Mouse (Mus musculus) embryonic fibroblast, embryonic 13.5 days (primary cell): Measurements from ENCODE around the gene Lypd6. TPM values are rescaled to one million over a fixed set of nuclear protein-coding genes. Genes with fewer than 3 reads are reported as not detected.

Experiments
- H3K27ac ChIP-seq: 2 replicates; pipeline ENCODE4 v1.5.1; 2012; ENCODE audit warnings: low read length, control low read depth, inconsistent platforms; ENCODE audit not compliant: insufficient read depth
- H3K4me1 ChIP-seq: 2 replicates; pipeline ENCODE4 v1.6.1; 2011; ENCODE audit warnings: low read length; ENCODE audit not compliant: control insufficient read depth, insufficient read depth
- H3K4me3 ChIP-seq: 2 replicates; pipeline ENCODE4 v1.5.1; 2011; ENCODE audit warnings: mild to moderate bottlenecking, control low read depth, low read length; ENCODE audit not compliant: insufficient read depth
- CTCF ChIP-seq: IDR thresholded peaks from 2 replicates; pipeline ENCODE4 v1.5.1; 2011; ENCODE audit warnings: mild to moderate bottlenecking, control low read depth, low read length, moderate library complexity, borderline replicate concordance; ENCODE audit not compliant: insufficient read depth
- POLR2A ChIP-seq: IDR thresholded peaks from 2 replicates; pipeline ENCODE4 v1.6.1; 2011; ENCODE audit warnings: low read depth, mild to moderate bottlenecking, control low read depth, low read length, moderate library complexity
- polyA plus RNA-seq: library from polyadenylated mRNA; stranded (reverse); fragments of >200 nt; gene quantifications from 2 replicates; pipeline ENCODE4 v1.2.4, GENCODE M21; 2011; ENCODE audit warnings: low read depth; ENCODE audit not compliant: missing spikeins, insufficient read length

Lypd6 gene
- polyA plus RNA-seq, 1 experiment, result 2.2 TPM

- Histone ChIP-seq H3K4me3 (no peak overlapping the region), H3K4me1 (no peaks in the 10 kb centered on the region), H3K27ac (no peak overlapping the region)
- no peak for TF ChIP-seq POLR2A
- no peak for TF ChIP-seq CTCF
Measured at GRCm38 (mm10) chr2:50128322-50129277, 62.4 kb downstream of the Lypd6 start.

GRCm38 (mm10) chr2:50130674-50131073 is 64.4 kb downstream of the Lypd6 start:
- Histone ChIP-seq H3K4me3 (no peak overlapping the region), H3K4me1 (no peaks in the 10 kb centered on the region), H3K27ac (no peak overlapping the region)
- TF ChIP-seq CTCF (no peak), POLR2A (no peak)

- TF ChIP-seq CTCF (no peak), POLR2A (no peak)
- H3K4me3 ChIP-seq, result no peak overlapping the region
- H3K4me1 ChIP-seq, result no peaks in the 10 kb centered on the region
- no peak overlapping the region for H3K27ac ChIP-seq
Measured at GRCm38 (mm10) chr2:50143672-50144071, 77.4 kb downstream of the Lypd6 start.

- TF ChIP-seq CTCF, result no peak
- TF ChIP-seq POLR2A, result no peak
- no peaks in the 10 kb centered on the region for H3K4me1 ChIP-seq
- no peak overlapping the region for H3K27ac ChIP-seq
- H3K4me3 ChIP-seq, result no peak overlapping the region
Measured at GRCm38 (mm10) chr2:50147308-50147707, 81.1 kb downstream of the Lypd6 start.

GRCm38 (mm10) chr2:50149257-50150202 is 83.3 kb downstream of the Lypd6 start:
- TF ChIP-seq POLR2A (no peak), CTCF (no peak)
- H3K4me3 ChIP-seq, result no peak overlapping the region
- no peaks in the 10 kb centered on the region for H3K4me1 ChIP-seq
- no peak overlapping the region for H3K27ac ChIP-seq

- TF ChIP-seq CTCF, result no peak
- TF ChIP-seq POLR2A, result no peak
- no peak overlapping the region for H3K4me3 ChIP-seq
- no peak overlapping the region for H3K27ac ChIP-seq
- no peaks in the 10 kb centered on the region for H3K4me1 ChIP-seq
Measured at GRCm38 (mm10) chr2:50150203-50150590, 84.0 kb downstream of the Lypd6 start.

GRCm38 (mm10) chr2:50150816-50151215 is 84.6 kb downstream of the Lypd6 start:
- Histone ChIP-seq H3K4me1 (no peaks in the 10 kb centered on the region), H3K27ac (no peak overlapping the region), H3K4me3 (no peak overlapping the region)
- no peak for TF ChIP-seq CTCF
- no peak for TF ChIP-seq POLR2A

GRCm38 (mm10) chr2:50151401-50151800 is 85.2 kb downstream of the Lypd6 start:
- no peak overlapping the region for H3K27ac ChIP-seq
- no peak overlapping the region for H3K4me3 ChIP-seq
- TF ChIP-seq POLR2A, result no peak
- no peak for TF ChIP-seq CTCF
- H3K4me1 ChIP-seq, result no peaks in the 10 kb centered on the region

GRCm38 (mm10) chr2:50151879-50152278 is 85.7 kb downstream of the Lypd6 start:
- Histone ChIP-seq H3K27ac (no peak overlapping the region), H3K4me3 (no peak overlapping the region), H3K4me1 (no peaks in the 10 kb centered on the region)
- TF ChIP-seq CTCF (no peak), POLR2A (no peak)
